Mouse (Mus musculus) liver, embryonic 15.5 days (tissue): Measurements from ENCODE around the gene Acvr1. TPM values are rescaled to one million over a fixed set of nuclear protein-coding genes. Genes with fewer than 3 reads are reported as not detected.

Experiments
- ATAC-seq: fragments of 200-750 bp; cut with Nextera tagmentation; 2 replicates; pipeline ENCODE4 v1.8.0; 2017; ENCODE audit warnings: moderate number of reproducible peaks, mild to moderate bottlenecking, moderate library complexity; ENCODE audit not compliant: insufficient read depth
- H3K27ac ChIP-seq: fragments of 300-500 bp; sonication (generic); replicated peaks from 2 replicates; pipeline ENCODE4 v1.5.1; 2015; ENCODE audit warnings: mild to moderate bottlenecking, inconsistent platforms
- H3K27me3 ChIP-seq: fragments of 300-500 bp; sonication (generic); 2 replicates; pipeline ENCODE4 v1.6.1; 2015; ENCODE audit warnings: mild to moderate bottlenecking, inconsistent platforms
- H3K36me3 ChIP-seq: fragments of 300-500 bp; sonication (generic); replicated peaks from 2 replicates; pipeline ENCODE4 v1.6.1; 2015; ENCODE audit warnings: moderate library complexity, mild to moderate bottlenecking, inconsistent platforms
- H3K4me1 ChIP-seq: fragments of 300-500 bp; sonication (generic); replicated peaks from 2 replicates; pipeline ENCODE4 v1.6.1; 2015; ENCODE audit warnings: inconsistent platforms
- H3K4me2 ChIP-seq: fragments of 300-500 bp; sonication (generic); 2 replicates; pipeline ENCODE4 v1.6.1; 2015; ENCODE audit warnings: moderate library complexity, mild to moderate bottlenecking, inconsistent platforms
- H3K4me3 ChIP-seq: fragments of 300-500 bp; sonication (generic); replicated peaks from 2 replicates; pipeline ENCODE4 v1.5.1; 2015; ENCODE audit warnings: mild to moderate bottlenecking, inconsistent platforms
- H3K9ac ChIP-seq: fragments of 300-500 bp; sonication (generic); 2 replicates; pipeline ENCODE4 v1.6.1; 2015; ENCODE audit warnings: moderate library complexity, mild to moderate bottlenecking, inconsistent platforms
- H3K9me3 ChIP-seq: fragments of 300-500 bp; sonication (generic); replicated peaks from 2 replicates; pipeline ENCODE4 v1.6.1; 2016; ENCODE audit warnings: inconsistent platforms
- WGBS: fragments of 180-500 bp; shearing (Covaris S2); methylation state at CpG from one replicate; pipeline ENCODE4 v1.1.7; 2015; ENCODE audit warnings: mixed read lengths; ENCODE audit not compliant: insufficient replicate concordance; 5-methylcytosine and 5-hydroxymethylcytosine counted together
- polyA plus RNA-seq: library from polyadenylated mRNA; unstranded; fragments of >200 nt; fragmentation: Nextera tagmentation; extraction: Ambion mirVana; gene quantifications from 2 replicates; pipeline ENCODE4 v1.2.1, GENCODE M21; 2015

The Acvr1 gene
- polyA plus RNA-seq, 1 experiment from 2014 or later, result 2.7 TPM

GRCm38 (mm10) chr2:58435507-58435906, 131.4 kb downstream of the Acvr1 start:
- Histone ChIP-seq H3K27me3 (no peaks in the 10 kb centered on the region), H3K27ac (no peak overlapping the region), H3K9ac (no peak overlapping the region), H3K36me3 (no peaks in the 10 kb centered on the region), H3K4me3 (no peak overlapping the region), H3K4me1 (no peaks in the 10 kb centered on the region), H3K9me3 (no peaks in the 10 kb centered on the region), H3K4me2 (no peak overlapping the region)
- 79% methylated on average over 13 of the region's 13 CpGs for WGBS
- ATAC-seq, result no peak

DNA sequence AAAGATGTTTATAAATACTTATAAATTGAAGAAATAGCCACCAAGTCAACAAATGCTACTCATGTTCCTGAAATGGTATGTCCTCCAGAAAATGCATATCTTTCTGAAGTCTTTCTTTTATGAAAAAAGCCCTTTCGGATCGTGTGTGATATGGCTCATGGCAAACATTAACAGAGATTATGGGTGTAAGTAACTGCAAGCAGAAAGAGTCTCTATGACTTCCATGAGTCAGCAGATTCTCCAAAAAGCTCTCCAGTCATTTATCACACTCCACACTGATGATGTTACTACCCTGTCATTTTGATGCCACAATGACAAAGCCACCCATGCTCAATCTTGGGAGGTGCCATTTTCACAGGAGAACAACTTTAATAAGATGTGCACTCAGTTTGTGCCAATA, 132.5 kb downstream of the Acvr1 start:
- H3K27ac ChIP-seq, result no peak overlapping the region
- no peak for ATAC-seq
- WGBS, result 47% methylated on average over 2 of the region's 2 CpGs

GRCm38 (mm10) chr2:58433317-58433716, 133.6 kb downstream of the Acvr1 start:
- Histone ChIP-seq H3K27ac (no peak overlapping the region), H3K27me3 (no peaks in the 10 kb centered on the region), H3K9ac (no peak overlapping the region), H3K4me2 (no peak overlapping the region), H3K9me3 (no peaks in the 10 kb centered on the region), H3K36me3 (no peaks in the 10 kb centered on the region), H3K4me3 (no peak overlapping the region), H3K4me1 (no peaks in the 10 kb centered on the region)
- no peak for ATAC-seq
- WGBS, result 59% methylated on average over 2 of the region's 2 CpGs

More for the DNA sequence above, 132.5 kb downstream of the Acvr1 start:
- no peak overlapping the region for H3K4me2 ChIP-seq
- no peak overlapping the region for H3K9ac ChIP-seq
- H3K4me3 ChIP-seq, result no peak overlapping the region
- H3K36me3 ChIP-seq, result no peaks in the 10 kb centered on the region
- H3K9me3 ChIP-seq, result no peaks in the 10 kb centered on the region
- H3K27me3 ChIP-seq, result no peaks in the 10 kb centered on the region
- H3K4me1 ChIP-seq, result no peaks in the 10 kb centered on the region

DNA sequence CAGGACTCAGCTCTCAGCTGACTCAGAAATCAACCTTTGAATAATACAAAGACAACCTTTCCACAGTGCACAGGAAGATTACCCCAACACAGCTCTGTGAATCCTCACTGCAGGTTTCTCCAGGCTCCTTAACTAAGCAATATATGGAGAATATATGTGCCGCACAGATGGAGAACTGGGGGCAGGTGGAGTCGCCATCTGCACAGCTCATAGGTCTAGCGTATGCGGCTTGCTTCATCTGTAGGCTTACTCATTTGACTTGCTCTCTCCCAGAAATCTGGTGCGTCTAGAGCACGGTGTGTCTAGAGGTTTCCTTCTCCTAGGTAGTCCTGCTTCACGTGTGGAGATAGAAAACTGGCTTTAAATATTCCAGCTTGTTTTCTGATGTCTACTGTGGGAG, 134.7 kb downstream of the Acvr1 start:
- ATAC-seq, result no peak
- Histone ChIP-seq H3K9ac (no peak overlapping the region), H3K4me3 (no peak overlapping the region), H3K9me3 (no peaks in the 10 kb centered on the region), H3K4me1 (no peaks in the 10 kb centered on the region), H3K4me2 (no peak overlapping the region), H3K36me3 (no peaks in the 10 kb centered on the region), H3K27ac (no peak overlapping the region), H3K27me3 (no peaks in the 10 kb centered on the region)
- 77% methylated on average over 7 of the region's 7 CpGs for WGBS

GRCm38 (mm10) chr2:58425436-58426004, 141.4 kb downstream of the Acvr1 start:
- no peak overlapping the region for H3K9ac ChIP-seq
- no peak for ATAC-seq
- no peak overlapping the region for H3K4me3 ChIP-seq
- H3K27ac ChIP-seq, result no peak overlapping the region
- H3K4me2 ChIP-seq, result no peak overlapping the region
- 79% methylated on average over 13 of the region's 13 CpGs for WGBS
- H3K9me3 ChIP-seq, result no peaks in the 10 kb centered on the region
- no peaks in the 10 kb centered on the region for H3K36me3 ChIP-seq
- H3K4me1 ChIP-seq, result no peaks in the 10 kb centered on the region
- no peaks in the 10 kb centered on the region for H3K27me3 ChIP-seq

- Histone ChIP-seq H3K36me3 (no peaks in the 10 kb centered on the region), H3K4me3 (no peak overlapping the region), H3K9ac (no peak overlapping the region), H3K27me3 (no peaks in the 10 kb centered on the region), H3K27ac (no peak overlapping the region), H3K4me2 (no peak overlapping the region), H3K4me1 (no peaks in the 10 kb centered on the region), H3K9me3 (no peaks in the 10 kb centered on the region)
- no peak for ATAC-seq
- WGBS, result 29% methylated on average over 5 of the region's 5 CpGs
These were observed 143.6 kb downstream of the Acvr1 start for GRCm38 (mm10) chr2:58423319-58423718.

DNA sequence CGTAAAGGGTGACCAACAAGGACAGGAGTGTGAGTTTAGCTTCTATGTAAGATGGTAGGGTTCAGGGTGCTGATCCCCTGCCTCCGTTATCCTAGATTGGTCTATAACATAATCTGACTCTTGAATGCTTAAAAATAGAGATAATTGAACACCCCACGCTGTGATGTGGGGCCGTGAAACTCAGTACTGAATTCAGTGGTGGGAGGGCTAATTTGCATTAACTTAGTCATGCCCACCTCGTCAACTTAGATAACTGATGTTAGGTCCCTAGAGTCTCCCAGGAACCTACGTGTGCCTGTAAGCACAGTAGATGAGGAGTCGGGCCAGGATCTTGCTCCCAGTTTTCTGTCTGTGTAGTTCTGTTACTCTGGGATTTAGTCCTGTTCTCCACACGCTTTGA, 147.4 kb downstream of the Acvr1 start:
- no peak overlapping the region for H3K4me2 ChIP-seq
- no peaks in the 10 kb centered on the region for H3K36me3 ChIP-seq
- no peaks in the 10 kb centered on the region for H3K4me1 ChIP-seq
- H3K4me3 ChIP-seq, result no peak overlapping the region
- H3K9me3 ChIP-seq, result no peaks in the 10 kb centered on the region
- H3K27ac ChIP-seq, result no peak overlapping the region
- no peaks in the 10 kb centered on the region for H3K27me3 ChIP-seq
- WGBS, result 60% methylated on average over 8 of the region's 8 CpGs
- H3K9ac ChIP-seq, result no peak overlapping the region
- ATAC-seq, result no peak

DNA sequence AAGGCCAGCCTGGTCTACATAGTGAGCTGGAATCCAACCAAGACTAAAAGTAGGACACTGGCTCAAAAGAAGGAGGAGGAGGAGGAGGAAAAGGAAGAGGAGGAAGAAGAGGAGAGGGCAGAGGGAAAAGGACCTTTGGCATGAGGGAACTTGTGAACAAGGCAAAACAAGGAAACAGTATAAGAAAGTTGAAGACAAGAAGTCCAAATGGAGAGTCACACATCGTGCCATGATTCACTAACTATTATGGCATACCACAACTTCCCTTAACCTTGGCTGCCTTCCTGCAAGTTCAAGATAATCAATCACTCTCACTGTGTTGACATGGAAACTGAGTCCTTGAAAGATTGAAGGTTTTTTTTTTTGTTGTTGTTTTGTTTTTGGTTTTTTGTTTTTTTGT, 148.8 kb downstream of the Acvr1 start:
- WGBS, result 24% methylated on average over 1 of the region's 1 CpGs
- Histone ChIP-seq H3K4me1 (no peaks in the 10 kb centered on the region), H3K9ac (no peak overlapping the region), H3K27ac (no peak overlapping the region), H3K27me3 (no peaks in the 10 kb centered on the region), H3K4me2 (no peak overlapping the region), H3K36me3 (no peaks in the 10 kb centered on the region), H3K4me3 (no peak overlapping the region), H3K9me3 (no peaks in the 10 kb centered on the region)
- ATAC-seq, result no peak

DNA sequence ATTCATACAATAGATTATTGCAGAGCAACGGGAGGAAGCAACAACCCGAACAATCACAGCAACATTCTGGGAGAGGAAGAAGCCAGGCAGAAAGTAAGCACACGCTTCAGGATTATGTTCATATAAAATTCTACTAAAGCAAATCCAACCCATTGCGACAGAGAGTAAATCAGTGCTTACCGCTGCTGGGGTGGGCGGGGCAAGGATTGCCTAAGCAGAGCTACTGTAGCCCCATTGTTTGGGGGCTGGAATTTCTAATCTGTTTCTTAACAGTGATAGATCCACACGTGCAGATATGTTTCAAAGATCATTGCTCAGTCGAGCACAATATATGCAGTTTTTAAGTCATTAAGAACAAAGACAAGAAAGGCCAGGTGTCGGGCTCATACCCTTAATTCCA, 149.3 kb downstream of the Acvr1 start:
- Histone ChIP-seq H3K27me3 (no peaks in the 10 kb centered on the region), H3K9me3 (no peaks in the 10 kb centered on the region), H3K4me3 (no peak overlapping the region), H3K27ac (no peak overlapping the region), H3K4me1 (no peaks in the 10 kb centered on the region), H3K36me3 (no peaks in the 10 kb centered on the region), H3K9ac (no peak overlapping the region), H3K4me2 (no peak overlapping the region)
- no peak for ATAC-seq
- WGBS, result 57% methylated on average over 9 of the region's 9 CpGs

GRCm38 (mm10) chr2:58415037-58415436, 151.9 kb downstream of the Acvr1 start:
- no peak overlapping the region for H3K4me3 ChIP-seq
- no peak overlapping the region for H3K9ac ChIP-seq
- H3K4me1 ChIP-seq, result no peaks in the 10 kb centered on the region
- no peaks in the 10 kb centered on the region for H3K9me3 ChIP-seq
- H3K4me2 ChIP-seq, result no peak overlapping the region
- no peak overlapping the region for H3K27ac ChIP-seq
- H3K36me3 ChIP-seq, result no peaks in the 10 kb centered on the region
- H3K27me3 ChIP-seq, result no peaks in the 10 kb centered on the region
- no peak for ATAC-seq

- no peak overlapping the region for H3K4me2 ChIP-seq
- ATAC-seq, result no peak
- H3K9me3 ChIP-seq, result no peaks in the 10 kb centered on the region
- no peaks in the 10 kb centered on the region for H3K4me1 ChIP-seq
- no peak overlapping the region for H3K4me3 ChIP-seq
- no peak overlapping the region for H3K27ac ChIP-seq
- no peak overlapping the region for H3K9ac ChIP-seq
- 64% methylated on average over 5 of the region's 5 CpGs for WGBS
- no peaks in the 10 kb centered on the region for H3K36me3 ChIP-seq
- H3K27me3 ChIP-seq, result no peaks in the 10 kb centered on the region
These were observed 157.9 kb downstream of the Acvr1 start for GRCm38 (mm10) chr2:58408926-58409634.

DNA sequence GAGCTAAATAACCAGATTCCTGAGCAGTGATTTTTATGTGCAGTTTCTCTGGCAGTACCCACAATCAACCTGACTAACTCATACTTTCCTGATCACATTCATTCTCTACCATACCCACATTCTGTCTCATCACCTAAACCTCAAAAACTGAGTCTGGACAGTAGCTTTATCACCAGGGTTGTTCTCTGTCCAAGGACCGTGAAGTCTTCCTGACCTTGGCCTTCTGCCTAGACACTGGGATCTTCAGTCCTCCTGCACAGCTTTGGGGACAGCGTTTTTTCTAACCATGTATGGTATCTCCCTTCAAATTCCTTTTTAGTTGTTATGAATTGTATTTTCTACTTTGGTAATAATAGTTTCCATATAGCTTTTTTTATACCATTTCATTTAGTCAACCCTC, 163.5 kb downstream of the Acvr1 start:
- ATAC-seq, result no peak
- H3K27ac ChIP-seq, result no peak overlapping the region
- 49% methylated on average over 2 of the region's 2 CpGs for WGBS

More for the DNA sequence above, 163.5 kb downstream of the Acvr1 start:
- Histone ChIP-seq H3K9ac (no peak overlapping the region), H3K27me3 (no peaks in the 10 kb centered on the region), H3K9me3 (no peaks in the 10 kb centered on the region), H3K36me3 (no peaks in the 10 kb centered on the region), H3K4me3 (no peak overlapping the region), H3K4me1 (no peaks in the 10 kb centered on the region), H3K4me2 (no peak overlapping the region)
